Mouse (Mus musculus) layer of hippocampus, adult 11-12 months (tissue): Measurements from ENCODE around the gene Gcsh.

ENCODE experiments used
- DNase-seq: peaks from one replicate; pipeline ENCODE4 v3.0.0; 2022; ENCODE audit warnings: low spot score

Gene Gcsh

GRCm38 (mm10) chr8:116978052-116978451 is 15.3 kb downstream of the Gcsh start:
- no peak for DNase-seq

- DNase-seq: no peak
These were observed 17.7 kb downstream of the Gcsh start for GRCm38 (mm10) chr8:116975606-116976005.

- DNase-seq: no peak
These were observed 18.3 kb downstream of the Gcsh start for GRCm38 (mm10) chr8:116975066-116975465.

DNA sequence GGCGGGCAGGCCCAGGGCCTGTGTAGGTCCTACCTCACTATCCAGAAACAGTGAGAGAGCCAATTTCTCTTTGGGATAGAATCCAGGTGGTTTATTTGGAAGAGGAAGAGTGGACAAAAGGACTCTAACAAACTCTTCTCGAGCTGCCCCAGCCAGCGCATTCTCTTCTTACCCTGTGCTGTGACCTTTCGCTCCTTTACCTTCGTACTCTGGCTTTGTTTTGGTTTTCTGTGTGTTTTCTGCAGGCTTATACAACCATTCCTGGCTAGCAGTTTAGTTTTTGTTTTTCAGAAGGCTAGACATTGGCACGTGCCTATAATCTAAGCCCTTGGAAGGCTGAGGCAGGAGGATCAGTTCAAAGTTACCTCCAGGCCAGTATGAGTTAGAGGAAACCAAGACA is 23.8 kb downstream of the Gcsh start:
- no peak for DNase-seq

- DNase-seq: peak; percentile 88
These were observed 38.9 kb downstream of the Gcsh start for GRCm38 (mm10) chr8:116954415-116954814.

- no peak for DNase-seq
These were observed 40.9 kb downstream of the Gcsh start for GRCm38 (mm10) chr8:116952428-116952827.

DNA sequence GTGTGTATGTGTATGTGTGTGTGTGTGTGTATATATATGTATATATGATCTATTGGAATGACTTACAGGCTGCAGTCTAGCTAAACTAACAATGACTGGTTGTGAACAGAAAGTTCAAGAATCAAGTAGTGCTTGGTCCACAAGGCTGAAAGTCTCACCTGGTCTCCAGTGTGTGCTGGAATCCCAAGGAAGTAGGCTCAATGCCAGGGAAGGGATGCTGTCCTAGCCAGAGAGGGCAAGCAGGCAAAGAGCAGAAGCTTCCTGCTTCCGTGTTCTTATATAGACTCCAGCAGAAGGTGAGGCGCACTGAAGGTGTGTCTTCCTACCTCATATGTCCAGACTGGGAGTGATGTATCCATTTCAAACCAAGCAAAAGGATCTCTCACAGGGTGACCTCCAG is 41.6 kb downstream of the Gcsh start:
- DNase-seq: no peak

GRCm38 (mm10) chr8:116951369-116951768 is 42.0 kb downstream of the Gcsh start:
- no peak for DNase-seq

GRCm38 (mm10) chr8:116947589-116947988 is 45.7 kb downstream of the Gcsh start:
- no peak for DNase-seq

DNA sequence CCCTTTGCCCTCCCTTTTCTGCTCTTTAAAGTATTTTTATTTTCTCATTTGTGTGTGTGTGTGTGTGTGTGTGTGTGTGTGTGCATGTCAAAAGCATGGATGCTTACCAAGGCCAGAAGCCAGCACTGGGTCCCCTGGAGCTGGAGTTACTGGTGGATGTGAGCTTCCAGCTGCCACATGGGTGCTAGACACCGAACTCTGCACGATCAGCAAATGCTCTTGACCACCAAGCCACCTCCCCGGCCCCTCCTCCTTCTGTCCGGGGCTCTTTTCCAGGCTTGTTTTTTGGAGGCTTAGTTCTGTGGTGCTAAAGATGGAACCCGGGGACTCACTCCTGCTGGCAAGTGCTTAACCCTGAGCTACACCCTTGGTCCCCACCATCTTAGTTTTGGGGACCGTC is 46.5 kb downstream of the Gcsh start:
- no peak for DNase-seq

GRCm38 (mm10) chr8:116946268-116946838 is 47.0 kb downstream of the Gcsh start:
- peak; percentile 50 for DNase-seq

DNA sequence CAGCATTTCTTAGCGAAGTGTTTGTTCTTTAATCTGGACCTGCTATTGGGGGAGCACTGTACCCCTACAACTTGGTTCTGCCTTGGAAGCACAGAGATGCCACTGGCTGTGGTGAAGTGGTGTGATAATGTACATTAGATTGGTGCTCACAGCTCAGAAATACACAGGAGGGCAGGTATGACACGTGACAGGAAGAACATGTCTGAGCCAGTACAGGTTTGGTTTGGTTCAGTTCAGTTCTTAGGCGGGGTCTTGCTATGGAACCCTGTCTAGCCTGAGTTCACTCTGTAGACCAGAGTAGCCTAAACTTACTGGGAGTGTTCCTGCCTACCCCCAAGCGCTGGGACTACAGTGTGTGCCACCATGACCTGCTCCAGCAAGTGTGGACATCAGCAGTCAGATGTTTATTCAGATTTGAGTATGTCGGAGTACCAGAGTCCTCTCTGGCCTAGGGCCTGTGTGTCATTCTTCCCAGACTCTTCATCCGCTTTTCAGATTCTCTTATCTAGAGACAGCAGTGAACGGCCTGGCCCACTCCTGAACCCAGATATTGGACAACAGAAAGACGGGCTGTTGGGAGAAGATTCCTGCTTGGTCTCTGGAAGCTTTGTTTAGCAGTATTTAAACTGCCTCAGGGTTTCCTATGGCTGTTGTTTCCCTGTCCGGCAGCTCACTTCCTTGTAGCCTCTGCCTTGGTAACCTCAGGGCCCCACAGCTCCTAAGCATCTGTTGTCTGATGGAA is 48.0 kb downstream of the Gcsh start:
- no peak for DNase-seq

- DNase-seq: no peak
These were observed 49.0 kb downstream of the Gcsh start for GRCm38 (mm10) chr8:116944385-116944696.

DNA sequence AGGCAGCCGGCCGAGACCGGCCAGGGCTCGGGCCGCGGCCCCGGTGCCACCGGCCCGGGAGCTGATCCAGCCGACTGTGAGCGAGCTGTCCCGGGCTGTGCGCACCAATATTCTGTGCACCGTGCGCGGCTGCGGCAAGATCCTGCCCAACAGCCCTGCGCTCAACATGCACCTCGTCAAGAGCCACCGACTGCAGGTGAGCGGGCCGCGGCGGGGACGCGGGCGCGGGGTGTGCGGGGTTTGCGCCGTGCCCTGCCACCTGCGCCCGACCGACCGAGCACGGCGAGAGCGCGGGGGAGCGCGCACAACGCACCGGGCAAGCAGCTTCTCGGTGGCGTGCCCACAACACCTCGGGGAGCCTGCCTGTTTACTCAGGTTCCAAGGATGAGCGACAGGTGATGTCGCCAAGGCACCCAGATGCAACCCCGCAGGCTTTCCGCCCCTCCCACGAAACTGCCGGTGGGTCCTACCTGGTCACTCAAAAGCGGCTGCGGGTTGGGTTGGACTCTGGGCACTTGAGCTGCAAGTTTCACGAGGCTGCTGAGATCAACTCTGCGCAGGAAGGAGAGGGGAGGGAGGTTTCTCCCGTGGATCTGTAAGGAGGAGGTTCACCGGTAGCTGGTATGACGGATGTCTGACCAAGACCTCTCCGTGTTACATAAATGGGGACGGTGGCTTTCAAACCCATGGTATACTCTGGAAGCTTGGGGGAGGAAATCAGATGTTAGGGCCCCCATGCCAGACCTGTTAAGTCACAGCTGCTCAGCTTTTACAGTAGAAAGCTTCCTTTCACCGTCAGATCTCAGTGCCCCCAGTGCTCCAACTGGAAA is 49.6 kb downstream of the Gcsh start:
- peak; percentile 29 for DNase-seq

DNA sequence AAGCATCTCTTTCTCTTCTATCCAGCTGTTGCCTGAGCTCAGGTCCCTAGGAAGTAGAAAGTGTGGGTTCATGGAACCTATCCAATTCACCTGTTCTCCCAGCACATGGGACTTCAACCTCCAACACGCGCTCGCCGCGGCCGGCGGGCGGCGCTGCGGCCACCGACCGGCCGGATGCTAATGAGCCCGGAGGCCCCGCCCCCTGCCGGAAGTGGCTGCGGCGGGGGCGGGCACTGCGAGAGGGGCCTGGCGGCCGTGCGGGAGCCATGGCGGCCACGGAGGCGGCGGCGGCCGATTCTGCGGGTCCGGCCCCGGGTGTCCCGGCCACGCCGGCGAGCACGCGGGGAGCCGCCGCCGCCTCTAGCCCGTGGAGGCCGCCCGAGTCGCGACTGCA is 50.2 kb downstream of the Gcsh start, which contains the start of gene Atmin:
Gene Atmin (plus strand): TSS at position 233 of the 394 bp plus-strand sequence.
- DNase-seq: peak; percentile 90

- no peak for DNase-seq
These were observed 50.9 kb downstream of the Gcsh start for GRCm38 (mm10) chr8:116942284-116943058.

- no peak for DNase-seq
These were observed 57.8 kb downstream of the Gcsh start for GRCm38 (mm10) chr8:116935506-116935905.

DNA sequence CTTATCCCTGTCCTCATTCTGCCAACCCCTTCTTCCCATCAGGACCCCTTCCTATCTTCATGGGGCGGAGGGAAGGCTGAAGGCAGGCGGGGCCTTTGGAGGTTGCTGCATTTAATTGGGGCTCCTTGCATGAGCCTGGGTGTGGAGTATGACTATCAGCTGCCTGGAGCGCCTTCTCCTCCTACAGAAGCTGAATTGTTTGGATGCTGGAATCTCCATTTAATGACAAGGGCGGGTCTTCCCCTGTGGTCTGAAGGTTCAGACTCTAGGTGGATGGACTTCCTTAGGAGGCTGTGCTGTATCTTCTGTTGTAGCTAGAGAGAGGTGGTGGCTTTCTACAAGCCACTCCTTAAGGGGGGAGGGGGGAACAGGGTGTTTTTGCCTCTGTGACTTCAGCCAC is 58.4 kb downstream of the Gcsh start:
- DNase-seq: no peak
